Mouse (Mus musculus): Measurements from ENCODE around the gene 4930442H23Rik. TPM values are rescaled to one million over a fixed set of nuclear protein-coding genes. Genes with fewer than 3 reads are reported as not detected.
"Not testable (repeated sequence)": the region's sequence is repeated elsewhere in the genome, so short reads cannot be mapped to it uniquely, and the experiment has no call there.

The 4930442H23Rik gene
- total RNA-seq (2022), result not detected

DNA sequence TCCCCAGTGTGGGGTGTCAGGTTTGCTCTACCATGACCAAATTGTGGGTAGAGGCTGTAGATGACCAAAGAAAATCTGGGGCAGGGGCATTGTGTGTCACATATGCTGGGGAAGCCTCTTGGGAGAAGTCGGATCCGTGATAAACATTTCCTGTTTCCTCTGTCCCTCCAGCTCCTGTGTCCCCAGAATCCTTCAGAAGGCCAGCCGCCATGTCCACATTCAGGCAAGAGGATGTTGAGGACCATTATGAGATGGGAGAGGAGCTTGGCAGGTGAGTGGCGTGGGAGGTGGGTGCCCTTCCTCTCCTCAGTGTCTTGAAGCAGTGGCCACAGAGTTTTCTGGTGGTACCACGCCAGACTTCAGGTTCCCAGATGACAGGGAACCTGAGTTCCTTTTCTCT, at the start of gene 4930442H23Rik:
TSS of gene 4930442H23Rik (minus strand) at position 45 of the 400 bp plus-strand sequence.
- DNase-seq (ENCODE audit: low spot score in 2 of 2), result no peak

DNA sequence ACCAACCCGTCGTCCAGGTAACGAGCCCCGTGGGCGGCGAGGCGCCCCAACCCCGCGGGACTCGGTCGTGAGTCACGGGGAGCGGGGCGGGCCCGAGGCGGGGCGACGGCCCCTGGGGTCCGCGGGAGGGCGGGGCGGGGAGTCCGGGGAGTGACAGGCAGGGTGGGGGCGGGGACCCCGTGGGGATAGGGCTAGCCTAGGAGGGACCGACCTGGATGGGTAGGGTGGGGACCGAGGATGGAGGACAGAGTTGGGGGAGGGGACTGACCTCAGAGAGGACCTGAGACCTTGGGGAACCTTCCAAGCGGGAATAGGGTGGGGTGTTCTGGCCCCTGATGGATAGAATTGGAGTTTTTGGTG, 49.6 kb upstream of the 4930442H23Rik start:
- DNase-seq (ENCODE audit: low spot score in 2 of 2), result no peak

GRCm38 (mm10) chr10:81232580-81233225, 49.1 kb upstream of the 4930442H23Rik start, which contains the start of gene Zfr2:
Zfr2 (plus strand) TSS chr10:81233155.
- DNase-seq (ENCODE audit: low spot score in 2 of 2), result peak; percentile 89 to 92

DNA sequence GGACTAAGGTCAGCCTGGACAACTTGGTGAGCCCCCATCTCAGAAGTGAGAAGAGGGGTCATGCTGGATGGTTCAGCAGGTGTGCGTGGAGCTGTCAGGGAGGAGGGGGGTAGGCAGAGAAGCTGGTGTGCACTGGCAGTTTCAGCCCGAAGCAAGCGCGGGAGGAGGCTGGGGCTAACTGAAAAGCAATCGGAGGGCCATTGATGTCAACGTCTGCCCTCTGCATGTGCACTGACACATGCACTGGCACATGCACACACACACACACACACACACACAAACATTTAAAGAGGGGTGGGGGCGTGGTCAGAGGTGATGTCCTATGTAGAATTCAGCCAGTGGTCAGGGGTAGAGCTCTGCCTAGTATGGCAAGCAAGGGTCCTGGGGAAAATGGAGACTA, 47.8 kb upstream of the 4930442H23Rik start:
- DNase-seq (ENCODE audit: low spot score in 2 of 2), result no peak

- DNase-seq (ENCODE audit: low spot score in 2 of 2), result peak; percentile 80 to 82
Measured at GRCm38 (mm10) chr10:81230438-81231332, 47.0 kb upstream of the 4930442H23Rik start, which contains the start of gene Atcay. Atcay (minus strand) TSS chr10:81230833.

DNA sequence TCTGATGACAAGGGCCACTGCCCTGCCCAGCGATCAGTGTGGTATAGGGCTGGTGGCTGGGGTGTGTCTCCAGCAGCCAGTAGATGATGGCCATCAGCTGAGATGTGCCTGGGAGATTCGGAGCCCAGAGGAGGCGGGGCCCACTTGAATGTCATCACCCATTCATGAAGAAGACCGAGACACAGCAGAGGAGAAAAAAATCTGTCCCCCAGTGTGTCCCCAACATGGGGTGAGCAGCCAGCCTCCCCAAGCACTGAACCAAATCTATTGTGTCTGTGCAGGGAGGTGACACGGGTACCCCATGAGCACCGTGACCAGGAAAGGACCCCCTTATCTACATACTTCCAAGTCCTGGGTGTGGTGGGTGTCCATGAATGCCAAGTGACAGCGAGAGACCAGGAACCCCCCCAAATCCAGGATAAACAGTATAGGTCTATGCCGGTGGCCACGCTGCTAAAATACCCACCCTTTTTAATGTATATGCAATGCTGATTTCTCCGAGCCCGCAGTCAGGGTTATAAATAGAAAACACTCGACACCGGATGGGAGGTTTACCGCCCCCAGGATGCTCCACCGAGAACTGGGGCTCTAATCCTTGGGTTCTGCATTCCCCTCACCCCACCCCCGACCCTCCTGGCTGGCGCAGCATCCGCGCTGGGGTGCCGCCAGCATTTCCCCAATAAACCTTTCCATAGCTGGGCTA, 46.2 kb upstream of the 4930442H23Rik start:
- DNase-seq (ENCODE audit: low spot score in 2 of 2), result no peak

GRCm38 (mm10) chr10:81223731-81224130, 40.1 kb upstream of the 4930442H23Rik start:
- DNase-seq (ENCODE audit: low spot score in 2 of 2), result not testable (repeated sequence)

GRCm38 (mm10) chr10:81221402-81222015, 37.9 kb upstream of the 4930442H23Rik start:
- DNase-seq (ENCODE audit: low spot score in 2 of 2), result no peak

GRCm38 (mm10) chr10:81217964-81218363, 34.3 kb upstream of the 4930442H23Rik start:
- DNase-seq (ENCODE audit: low spot score in 2 of 2), result no peak

- DNase-seq (ENCODE audit: low spot score in 2 of 2), result not testable (repeated sequence)
Measured at GRCm38 (mm10) chr10:81217267-81217666, 33.6 kb upstream of the 4930442H23Rik start.

GRCm38 (mm10) chr10:81216810-81217209, 33.2 kb upstream of the 4930442H23Rik start:
- DNase-seq (ENCODE audit: low spot score in 2 of 2), result no peak

GRCm38 (mm10) chr10:81216260-81216659, 32.6 kb upstream of the 4930442H23Rik start:
- DNase-seq (ENCODE audit: low spot score in 2 of 2), result no peak

- no peak for DNase-seq (ENCODE audit: low spot score in 2 of 2)
Measured at GRCm38 (mm10) chr10:81210154-81210553, 26.5 kb upstream of the 4930442H23Rik start.

DNA sequence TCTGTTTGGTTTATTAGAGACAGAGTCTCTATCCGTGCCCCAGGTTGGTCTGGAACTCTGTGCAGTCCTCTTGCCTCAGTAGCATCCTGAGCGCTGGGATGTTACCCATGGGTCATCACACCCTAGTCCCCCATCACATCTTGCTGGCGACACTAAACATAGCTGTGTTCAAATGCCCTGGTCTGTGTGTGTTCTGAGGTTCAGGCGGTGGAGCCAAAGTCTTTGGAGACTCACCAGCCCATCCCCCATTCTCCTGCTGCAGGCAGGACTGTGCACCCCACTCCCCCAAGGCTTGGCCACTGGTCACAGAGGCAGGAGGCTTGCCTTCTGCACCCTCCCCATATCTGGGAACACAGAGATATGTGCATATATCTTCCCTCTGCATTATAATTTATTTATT, 20.5 kb upstream of the 4930442H23Rik start:
- no peak for DNase-seq (ENCODE audit: low spot score in 2 of 2)

DNA sequence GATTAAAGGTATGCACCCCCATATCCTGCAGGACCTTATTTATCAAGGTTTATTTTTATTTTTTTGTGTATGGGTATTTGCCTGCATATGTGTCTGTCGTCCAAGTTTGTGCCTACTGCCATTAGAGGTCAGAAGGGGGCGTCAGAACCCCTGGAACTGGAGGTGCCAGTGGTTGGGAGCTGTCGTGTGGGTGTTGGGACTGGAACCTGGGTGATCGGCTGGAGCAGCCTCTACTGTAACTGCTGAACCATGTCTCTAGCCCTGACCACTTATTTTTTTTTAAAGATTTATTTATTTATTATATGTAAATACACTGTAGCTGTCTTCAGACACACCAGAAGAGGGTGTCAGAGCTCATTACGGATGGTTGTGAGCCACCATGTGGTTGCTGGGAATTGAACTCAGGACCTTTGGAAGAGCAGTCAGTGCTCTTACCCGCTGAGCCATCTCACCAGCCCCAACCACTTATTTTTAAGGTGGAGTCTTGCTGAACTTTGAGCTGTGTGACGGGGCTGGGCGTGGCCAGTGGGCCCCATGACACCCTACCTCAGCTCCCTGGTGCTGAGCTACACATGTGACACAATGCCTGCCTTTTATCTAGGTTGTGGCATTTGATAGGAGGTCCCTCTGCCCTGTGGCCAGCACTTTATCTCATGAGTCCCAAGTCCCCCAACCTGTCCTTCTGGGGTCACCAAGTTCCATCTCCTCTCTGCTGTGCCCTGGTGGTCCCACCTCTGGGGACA, 19.5 kb upstream of the 4930442H23Rik start:
- no peak for DNase-seq (ENCODE audit: low spot score in 2 of 2)

DNA sequence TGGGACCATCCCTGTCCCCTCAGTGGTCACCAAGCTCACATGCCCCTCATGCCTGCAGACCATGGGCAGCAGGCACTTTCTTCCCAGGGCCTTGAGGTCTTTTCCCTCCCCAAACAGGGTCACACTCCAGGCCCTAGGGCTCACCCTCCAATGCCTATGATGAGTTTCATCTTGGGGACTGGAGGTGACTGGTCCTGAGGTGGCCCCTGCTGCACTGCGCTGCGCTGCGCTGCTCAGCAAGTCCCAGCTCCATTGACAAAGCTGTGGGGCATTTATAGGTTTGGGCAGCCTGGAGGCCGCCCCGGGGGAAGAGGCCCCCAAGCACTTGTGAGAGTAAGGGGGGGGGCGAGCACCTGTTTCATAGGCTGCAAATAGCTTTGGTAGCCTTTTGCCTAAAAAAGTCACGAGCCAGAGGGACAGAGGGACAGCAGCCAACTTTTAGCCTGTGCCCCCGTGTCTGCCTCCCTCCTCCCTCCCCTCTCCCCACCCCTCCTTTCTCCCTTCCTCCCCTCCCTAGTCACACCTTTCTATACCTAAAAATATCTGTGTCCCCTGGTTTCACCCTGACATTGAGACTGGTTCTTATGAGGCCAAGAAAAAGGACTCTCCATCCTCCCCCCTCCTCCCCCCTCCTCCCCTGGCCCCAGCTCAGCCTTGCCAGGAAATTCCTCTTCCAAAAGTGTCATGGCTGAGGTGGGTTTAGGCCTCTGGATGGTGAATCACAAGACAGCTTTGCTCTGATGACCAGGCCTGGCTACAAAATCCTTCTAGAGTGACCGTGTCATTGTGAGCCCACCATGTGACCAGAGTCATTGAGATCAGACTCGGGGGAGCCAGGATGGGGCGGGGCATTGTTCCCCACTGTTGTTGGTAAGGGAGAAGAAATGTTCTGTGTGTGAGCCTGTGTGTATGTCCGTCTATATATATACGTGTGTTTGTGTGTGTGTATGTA, 18.4 kb upstream of the 4930442H23Rik start, which contains the start of gene Nmrk2:
TSS of gene Nmrk2 (minus strand) at position 245 of the 952 bp plus-strand sequence.
- DNase-seq (ENCODE audit: low spot score in 2 of 2), result no peak

GRCm38 (mm10) chr10:81200605-81201287, 17.1 kb upstream of the 4930442H23Rik start:
- no peak for DNase-seq (ENCODE audit: low spot score in 2 of 2)

DNA sequence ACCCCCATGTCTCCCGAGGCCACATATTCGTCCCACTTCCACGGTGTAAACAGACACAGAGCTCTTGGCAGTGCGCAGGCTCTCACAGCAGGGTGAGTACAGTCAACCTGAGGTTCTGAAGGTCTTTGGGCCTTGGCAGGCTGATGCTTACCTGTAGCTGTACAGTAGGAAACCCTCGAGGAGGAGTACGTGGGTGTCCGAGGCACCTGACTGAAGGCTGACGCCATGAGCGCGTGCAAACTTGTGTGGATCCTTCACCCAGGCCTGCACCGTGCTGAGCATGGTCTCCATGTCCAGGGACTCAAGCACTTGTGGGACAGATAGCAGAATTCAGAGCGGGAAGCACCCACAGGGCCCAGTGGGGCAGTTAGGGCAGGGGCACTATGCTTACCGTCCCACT, 16.5 kb upstream of the 4930442H23Rik start:
- DNase-seq (ENCODE audit: low spot score in 2 of 2), result no peak

- no peak for DNase-seq (ENCODE audit: low spot score in 2 of 2)
Measured at GRCm38 (mm10) chr10:81198990-81199389, 15.3 kb upstream of the 4930442H23Rik start.

Measured in layer of hippocampus, adult 8-10 months (tissue).